Mouse (Mus musculus) embryonic facial prominence, embryonic 14.5 days (tissue): ENCODE data around the gene Gm826. TPM values are rescaled to one million over a fixed set of nuclear protein-coding genes. Genes with fewer than 3 reads are reported as not detected.

Experiments
- ATAC-seq: fragments of 200-750 bp; cut with Nextera tagmentation; 2 replicates; pipeline ENCODE4 v1.8.0; 2017; ENCODE audit warnings: low read depth, moderate number of reproducible peaks, moderate TSS enrichment
- DNase-seq: peaks from one replicate; pipeline ENCODE4 v3.0.0-alpha.2; 2015; ENCODE audit warnings: low spot score
- H3K27ac ChIP-seq: fragments of 300-500 bp; sonication (generic); replicated peaks from 2 replicates; pipeline ENCODE4 v1.5.1; 2014; ENCODE audit warnings: low read depth, mild to moderate bottlenecking, low read length, moderate library complexity
- H3K27me3 ChIP-seq: fragments of 300-500 bp; sonication (generic); replicated peaks from 2 replicates; pipeline ENCODE4 v1.6.1; 2014; ENCODE audit warnings: low read length; ENCODE audit not compliant: control insufficient read depth, insufficient read depth
- H3K36me3 ChIP-seq: fragments of 300-500 bp; sonication (generic); 2 replicates; pipeline ENCODE4 v1.6.1; 2014; ENCODE audit warnings: low read length, mixed read lengths; ENCODE audit not compliant: control insufficient read depth, insufficient read depth
- H3K4me1 ChIP-seq: fragments of 300-500 bp; sonication (generic); 2 replicates; pipeline ENCODE4 v1.6.1; 2014; ENCODE audit warnings: antibody characterized with exemption, low read length; ENCODE audit not compliant: control insufficient read depth, insufficient read depth
- H3K4me2 ChIP-seq: fragments of 300-500 bp; sonication (generic); 2 replicates; pipeline ENCODE4 v1.6.1; 2014; ENCODE audit warnings: low read depth, mild to moderate bottlenecking, low read length, moderate library complexity, mixed read lengths
- H3K4me3 ChIP-seq: fragments of 300-500 bp; sonication (generic); 2 replicates; pipeline ENCODE4 v1.5.1; 2014; ENCODE audit warnings: low read depth, mild to moderate bottlenecking, low read length
- H3K9ac ChIP-seq: fragments of 300-500 bp; sonication (generic); 2 replicates; pipeline ENCODE4 v1.6.1; 2014; ENCODE audit warnings: low read depth, mild to moderate bottlenecking, low read length, moderate library complexity, mixed read lengths
- H3K9me3 ChIP-seq: fragments of 300-500 bp; sonication (generic); 2 replicates; pipeline ENCODE4 v1.6.1; 2016; ENCODE audit warnings: low read length; ENCODE audit not compliant: control insufficient read depth
- WGBS: fragments of 180-500 bp; shearing (Covaris S2); extraction: QIAGEN DNeasy Blood & Tissue Kit; methylation state at CpG from one replicate; pipeline ENCODE4 v1.1.7; 2014; 5-methylcytosine and 5-hydroxymethylcytosine counted together
- polyA plus RNA-seq: library from polyadenylated mRNA; unstranded; fragments of >200 nt; fragmentation: Nextera tagmentation; extraction: Ambion mirVana; gene quantifications from 2 replicates; pipeline ENCODE4 v1.2.1, GENCODE M21; 2014

Gene Gm826
- polyA plus RNA-seq, 1 experiment from 2014 or later = 0.22 TPM

DNA sequence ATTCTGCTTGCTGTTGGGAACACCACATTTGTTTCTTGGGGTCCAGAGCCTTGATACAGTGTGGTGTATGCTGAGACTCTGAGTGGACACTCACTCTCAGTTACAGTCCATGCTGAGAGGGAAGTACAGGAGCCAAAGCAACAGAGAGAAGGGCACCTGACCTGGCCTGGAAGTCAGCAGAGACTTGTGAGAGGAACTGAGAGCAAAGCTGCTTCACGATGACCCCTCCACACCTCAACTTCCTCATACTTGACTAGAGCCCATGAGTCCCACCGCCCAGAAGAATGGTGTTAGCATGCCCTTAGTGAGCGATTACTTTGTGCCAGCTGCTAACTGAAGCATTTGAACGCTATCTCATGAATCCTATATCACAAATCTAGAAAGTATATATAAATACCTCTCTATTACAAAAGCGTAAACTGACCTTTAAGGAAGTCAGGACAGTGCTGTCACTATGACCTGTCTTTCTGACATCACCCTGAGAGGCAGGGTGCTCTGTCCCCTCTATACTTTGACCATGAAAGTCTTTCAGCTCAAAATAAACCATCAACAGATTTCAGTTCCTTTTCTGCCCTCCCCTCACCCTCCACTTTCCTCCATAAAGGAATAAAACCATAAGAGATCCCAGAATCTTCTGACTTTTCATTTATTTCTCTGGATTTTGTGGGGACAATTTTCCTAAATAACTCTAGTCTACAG, 57.9 kb downstream of the Gm826 start:
- no peak overlapping the region for H3K4me3 ChIP-seq
- no peaks in the 10 kb centered on the region for H3K36me3 ChIP-seq
- no peaks in the 10 kb centered on the region for H3K9me3 ChIP-seq
- no peak overlapping the region for H3K4me2 ChIP-seq
- no peak overlapping the region for H3K9ac ChIP-seq
- no peaks in the 10 kb centered on the region for H3K4me1 ChIP-seq
- H3K27ac ChIP-seq = no peak overlapping the region
- DNase-seq = no peak
- ATAC-seq = no peak
- 90% methylated on average over 5 of the region's 5 CpGs for WGBS
- H3K27me3 ChIP-seq = no peaks in the 10 kb centered on the region

DNA sequence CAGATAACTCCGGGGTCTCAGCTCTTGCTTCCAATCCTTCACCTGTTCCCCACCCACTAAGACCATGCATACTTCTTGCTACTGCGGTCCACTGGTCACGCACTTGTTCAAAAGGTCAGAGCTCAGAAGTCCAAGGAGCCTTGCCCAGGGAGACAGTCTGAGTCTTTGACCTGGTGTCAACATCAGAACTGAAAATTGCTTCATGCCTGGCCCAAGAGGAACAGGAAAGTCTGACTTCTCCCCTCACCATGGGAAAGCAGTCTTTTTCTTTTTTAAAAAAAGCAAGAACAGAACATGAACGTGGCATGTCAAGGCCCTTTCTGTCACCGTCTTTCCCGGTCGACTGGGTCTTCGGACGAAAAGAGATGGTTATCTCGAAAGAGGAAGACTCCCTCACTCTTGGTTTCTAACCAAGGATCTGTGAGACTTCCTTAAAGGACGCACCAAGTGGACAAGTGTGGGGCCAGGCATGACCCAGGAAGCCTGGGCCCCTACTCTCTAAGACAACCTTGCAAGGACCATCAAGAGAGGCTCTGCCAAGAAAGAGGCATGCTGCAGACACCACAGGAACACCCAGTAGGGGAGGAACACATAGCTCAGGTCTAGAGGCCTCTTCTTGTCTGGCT, 66.0 kb downstream of the Gm826 start:
- Histone ChIP-seq H3K9ac (no peak overlapping the region), H3K4me1 (no peaks in the 10 kb centered on the region), H3K4me3 (no peak overlapping the region), H3K27ac (no peak overlapping the region), H3K36me3 (no peaks in the 10 kb centered on the region), H3K9me3 (no peaks in the 10 kb centered on the region), H3K4me2 (no peak overlapping the region), H3K27me3 (no peaks in the 10 kb centered on the region)
- no peak for ATAC-seq
- 85% methylated on average over 11 of the region's 11 CpGs for WGBS
- DNase-seq = no peak

DNA sequence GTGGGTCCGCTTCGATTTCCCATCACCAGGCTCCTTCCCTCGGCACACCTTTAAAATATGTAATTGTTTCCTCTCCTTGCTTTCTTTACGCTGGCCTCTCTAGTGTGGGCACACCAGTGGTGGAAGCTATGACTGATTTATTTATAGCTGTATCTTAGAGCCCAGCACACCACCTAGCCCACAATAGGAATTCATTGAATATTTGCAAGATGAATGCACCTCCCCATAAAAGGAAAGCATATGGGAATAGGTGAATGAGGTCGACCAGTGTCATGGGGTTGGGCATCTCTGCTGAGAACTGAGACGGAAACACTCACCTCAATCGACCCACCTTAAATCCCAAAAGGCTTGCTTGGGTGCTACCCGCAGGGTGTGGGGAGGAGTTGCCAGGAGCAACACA, 70.1 kb downstream of the Gm826 start:
- Histone ChIP-seq H3K4me3 (no peak overlapping the region), H3K9ac (no peak overlapping the region), H3K36me3 (no peaks in the 10 kb centered on the region), H3K4me2 (no peak overlapping the region), H3K4me1 (no peaks in the 10 kb centered on the region), H3K9me3 (no peaks in the 10 kb centered on the region), H3K27ac (no peak overlapping the region), H3K27me3 (no peaks in the 10 kb centered on the region)
- WGBS = 84% methylated on average over 8 of the region's 8 CpGs
- DNase-seq (no peak), ATAC-seq (no peak)

DNA sequence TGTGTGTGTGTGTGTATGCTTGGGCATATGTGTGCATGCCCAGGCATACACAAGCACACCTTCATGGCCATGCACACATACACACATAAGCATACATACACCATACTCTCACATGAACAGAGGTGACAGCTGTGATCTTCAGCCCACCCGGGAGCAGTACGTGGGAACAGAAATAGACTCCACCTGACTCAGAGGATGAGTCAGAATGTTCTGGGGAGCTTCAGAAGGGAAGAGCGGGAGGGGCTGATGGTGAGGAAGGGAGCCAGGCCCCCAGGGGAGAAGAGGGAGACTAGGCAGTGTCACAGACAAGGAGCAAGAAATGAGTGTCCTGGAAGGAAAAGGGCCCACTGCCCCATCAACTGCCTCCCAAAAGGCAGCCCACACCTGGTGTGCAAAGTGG, 72.4 kb downstream of the Gm826 start:
- Histone ChIP-seq H3K36me3 (no peaks in the 10 kb centered on the region), H3K9me3 (no peaks in the 10 kb centered on the region), H3K4me3 (no peak overlapping the region), H3K27me3 (no peaks in the 10 kb centered on the region), H3K4me1 (no peaks in the 10 kb centered on the region), H3K9ac (no peak overlapping the region), H3K27ac (no peak overlapping the region), H3K4me2 (no peak overlapping the region)
- no peak for ATAC-seq
- 72% methylated on average over 3 of the region's 3 CpGs for WGBS
- DNase-seq = no peak

Other genes starting within 250 kb of the Gm826 start
- gene Mafb, start 32.9 kb upstream of the Gm826 start, polyA plus RNA-seq = 16.9 and 18.5 TPM in 2 replicates